Mouse (Mus musculus) CH12.LX (cell line): Measurements from ENCODE around the gene Igflr1. TPM values are rescaled to one million over a fixed set of nuclear protein-coding genes. Genes with fewer than 3 reads are reported as not detected.

ENCODE experiments used
- DNase-seq: peaks from one replicate; pipeline ENCODE4 v3.0.0-alpha.2; 2013; ENCODE audit errors: extremely low read depth
- H3K27ac ChIP-seq: 2 replicates; pipeline ENCODE4 v1.5.1; 2012; ENCODE audit warnings: low read depth, mild to moderate bottlenecking, control low read depth, moderate library complexity; ENCODE audit not compliant: insufficient read depth
- H3K27me3 ChIP-seq: replicated peaks from 2 replicates; pipeline ENCODE3; 2012; ENCODE audit warnings: inconsistent platforms
- H3K36me3 ChIP-seq, 2 experiments: replicated peaks in 1 of 2; 2 replicates each; pipeline versions ENCODE3 to v1.6.1; 2012; ENCODE audit warnings: inconsistent platforms in 1 of 2, low read length in 1 of 2, mild to moderate bottlenecking in 1 of 2, mixed read lengths in 1 of 2, moderate library complexity in 1 of 2; ENCODE audit not compliant: control insufficient read depth in 1 of 2, insufficient read depth in 1 of 2
- H3K4me1 ChIP-seq, 2 experiments: 2 replicates each; pipeline ENCODE4 v1.6.1; 2012; ENCODE audit warnings: inconsistent platforms in 1 of 2, moderate library complexity in 1 of 2; ENCODE audit not compliant: insufficient read depth in 2 of 2, control insufficient read depth in 1 of 2
- H3K4me2 ChIP-seq: 2 replicates; pipeline ENCODE4 v1.6.1; 2012; ENCODE audit warnings: low read depth, mild to moderate bottlenecking, control low read depth; ENCODE audit not compliant: poor library complexity, insufficient read depth, severe bottlenecking
- H3K4me3 ChIP-seq, 3 experiments: fragments of 150-350 bp in 1 of 3; sonication (generic) in 1 of 3; replicated peaks in 1 of 3; 2 replicates each; pipeline versions ENCODE3 to v1.5.1; 2011 to 2012; ENCODE audit warnings: low read depth in 2 of 3, low read length in 2 of 3, mild to moderate bottlenecking in 2 of 3, moderate library complexity in 2 of 3, control low read depth in 1 of 3, improper control_type of control experiment in 1 of 3, inconsistent platforms in 1 of 3, mixed read lengths in 1 of 3; ENCODE audit not compliant: poor library complexity in 1 of 3
- H3K79me2 ChIP-seq: replicated peaks from 2 replicates; pipeline ENCODE4 v1.6.1; 2012; ENCODE audit warnings: mild to moderate bottlenecking, moderate library complexity; ENCODE audit not compliant: control insufficient read depth, poor library complexity, insufficient read depth, severe bottlenecking; ENCODE audit errors: extremely low read depth
- H3K9ac ChIP-seq: 2 replicates; pipeline ENCODE4 v1.6.1; 2012; ENCODE audit warnings: low read depth, mild to moderate bottlenecking, control low read depth, moderate library complexity; ENCODE audit not compliant: insufficient read depth
- H3K9me3 ChIP-seq: replicated peaks from 2 replicates; pipeline ENCODE3; 2012; ENCODE audit warnings: low read length, inconsistent platforms, mixed read lengths
- BHLHE40 ChIP-seq: IDR thresholded peaks from 2 replicates; pipeline ENCODE4 v1.6.1; 2011; ENCODE audit warnings: mild to moderate bottlenecking, low read depth, low read length, improper control_type of control experiment
- CHD2 ChIP-seq: IDR thresholded peaks from 2 replicates; pipeline ENCODE4 v1.6.1; 2011; ENCODE audit warnings: low read length, improper control_type of control experiment
- CTCF ChIP-seq, 2 experiments: IDR thresholded peaks in 1 of 2; conservative IDR thresholded peaks in 1 of 2; 2 replicates each; pipeline ENCODE4 v1.5.1; 2011 to 2012; ENCODE audit warnings: low read depth in 2 of 2, low read length in 2 of 2, improper control_type of control experiment in 1 of 2, inconsistent platforms in 1 of 2, mild to moderate bottlenecking in 1 of 2, moderate library complexity in 1 of 2
- ELF1 ChIP-seq: IDR thresholded peaks from 2 replicates; pipeline ENCODE4 v1.6.1; 2014; ENCODE audit warnings: low read depth, mild to moderate bottlenecking, inconsistent platforms, low read length, improper control_type of control experiment
- EP300 ChIP-seq: IDR thresholded peaks from 2 replicates; pipeline ENCODE4 v1.6.1; 2011; ENCODE audit warnings: low read length, improper control_type of control experiment
- ETS1 ChIP-seq: conservative IDR thresholded peaks from 2 replicates; pipeline ENCODE4 v1.6.1; 2012; ENCODE audit warnings: low read depth, mild to moderate bottlenecking, inconsistent platforms, low read length, improper control_type of control experiment, moderate library complexity
- HCFC1 ChIP-seq: IDR thresholded peaks from 2 replicates; pipeline ENCODE4 v1.6.1; 2012; ENCODE audit warnings: low read depth, mild to moderate bottlenecking, inconsistent platforms, low read length, improper control_type of control experiment
- IRF4 ChIP-seq: IDR thresholded peaks from 2 replicates; pipeline ENCODE4 v1.6.1; 2014; ENCODE audit warnings: low read depth, mild to moderate bottlenecking, inconsistent platforms, low read length, improper control_type of control experiment
- JUN ChIP-seq: IDR thresholded peaks from 2 replicates; pipeline ENCODE4 v1.6.1; 2011; ENCODE audit warnings: low read depth, mild to moderate bottlenecking, low read length, improper control_type of control experiment, moderate library complexity; ENCODE audit not compliant: insufficient read depth
- JUND ChIP-seq: conservative IDR thresholded peaks from 2 replicates; pipeline ENCODE4 v1.6.1; 2011; ENCODE audit warnings: low read depth, low read length, improper control_type of control experiment
- MAX ChIP-seq: IDR thresholded peaks from 2 replicates; pipeline ENCODE4 v1.6.1; 2011; ENCODE audit warnings: low read length, improper control_type of control experiment
- MAZ ChIP-seq: IDR thresholded peaks from 2 replicates; pipeline ENCODE4 v1.6.1; 2012; ENCODE audit warnings: low read depth, mild to moderate bottlenecking, inconsistent platforms, low read length, improper control_type of control experiment, moderate library complexity
- MEF2A ChIP-seq: IDR thresholded peaks from 2 replicates; pipeline ENCODE4 v1.6.1; 2014; ENCODE audit warnings: low read depth, mild to moderate bottlenecking, inconsistent platforms, low read length, improper control_type of control experiment, borderline replicate concordance
- MXI1 ChIP-seq: IDR thresholded peaks from 2 replicates; pipeline ENCODE4 v1.6.1; 2011; ENCODE audit warnings: mild to moderate bottlenecking, low read depth, low read length, improper control_type of control experiment
- MYC ChIP-seq: IDR thresholded peaks from 2 replicates; pipeline ENCODE4 v1.6.1; 2011; ENCODE audit warnings: low read depth, mild to moderate bottlenecking, improper control_type of control experiment, low read length
- NELFE ChIP-seq: IDR thresholded peaks from 2 replicates; pipeline ENCODE4 v1.6.1; 2011; ENCODE audit warnings: low read depth, low read length, improper control_type of control experiment
- NRF1 ChIP-seq: IDR thresholded peaks from 2 replicates; pipeline ENCODE4 v1.6.1; 2014; ENCODE audit warnings: low read depth, mild to moderate bottlenecking, inconsistent platforms, low read length, improper control_type of control experiment, moderate library complexity
- POLR2A ChIP-seq: IDR thresholded peaks from 2 replicates; pipeline ENCODE4 v1.6.1; 2011; ENCODE audit warnings: low read depth, mild to moderate bottlenecking, improper control_type of control experiment, low read length
- POLR2AphosphoS2 ChIP-seq: IDR thresholded peaks from 2 replicates; pipeline ENCODE4 v1.6.1; 2011; ENCODE audit warnings: low read depth, low read length, improper control_type of control experiment
- RAD21 ChIP-seq: IDR thresholded peaks from 2 replicates; pipeline ENCODE4 v1.6.1; 2011; ENCODE audit warnings: low read depth, mild to moderate bottlenecking, low read length, improper control_type of control experiment, moderate library complexity
- RCOR1 ChIP-seq: conservative IDR thresholded peaks from 2 replicates; pipeline ENCODE4 v1.6.1; 2012; ENCODE audit warnings: low read depth, mild to moderate bottlenecking, inconsistent platforms, low read length, improper control_type of control experiment
- SIN3A ChIP-seq: IDR thresholded peaks from 2 replicates; pipeline ENCODE4 v1.6.1; 2012; ENCODE audit warnings: low read length, improper control_type of control experiment, inconsistent platforms
- SMC3 ChIP-seq: IDR thresholded peaks from 2 replicates; pipeline ENCODE4 v1.6.1; 2011; ENCODE audit warnings: low read depth, low read length, improper control_type of control experiment
- TCF12 ChIP-seq: IDR thresholded peaks from 2 replicates; pipeline ENCODE4 v1.6.1; 2014; ENCODE audit warnings: low read depth, mild to moderate bottlenecking, inconsistent platforms, low read length, improper control_type of control experiment
- UBTF ChIP-seq: IDR thresholded peaks from 2 replicates; pipeline ENCODE4 v1.6.1; 2012; ENCODE audit warnings: low read depth, mild to moderate bottlenecking, inconsistent platforms, low read length, improper control_type of control experiment, moderate library complexity
- ZC3H11A ChIP-seq: IDR thresholded peaks from 2 replicates; pipeline ENCODE4 v1.6.1; 2012; ENCODE audit warnings: low read depth, mild to moderate bottlenecking, inconsistent platforms, low read length, improper control_type of control experiment
- ZNF384 ChIP-seq: IDR thresholded peaks from 2 replicates; pipeline ENCODE4 v1.6.1; 2012; ENCODE audit warnings: low read depth, low read length, improper control_type of control experiment, inconsistent platforms
- dilution Hi-C: fragments of 300-500 bp; cut with MboI; formaldehyde crosslinking; loops from 2 replicates; pipeline ENCODE4 v1.14.3; 2020; ENCODE audit warnings: low sequenced_read_pairs; ENCODE audit not compliant: extremely low pct_unique_long_range_greater_than_20kb, extremely low pct_ligation_motif_present
- in situ Hi-C: fragments of 300-500 bp; cut with MboI; formaldehyde crosslinking; loops from 3 replicates; pipeline ENCODE4 v1.14.3; 2019; ENCODE audit warnings: low sequenced_read_pairs, low pct_ligation_motif_present, low pct_unique_long_range_greater_than_20kb, mixed read lengths
- polyA plus RNA-seq: library from polyadenylated mRNA; unstranded; fragments of >175 nt; gene quantifications from 2 replicates; pipeline ENCODE4 v1.2.1, GENCODE M21; 2012; ENCODE audit warnings: low read depth; ENCODE audit not compliant: insufficient read length
- total RNA-seq, 2 experiments: library from RNA; depleted of rRNA; stranded (reverse); fragments of 300-350 nt in 1 of 2; fragments of >200 nt in 1 of 2; gene quantifications; 2 replicates each; pipeline ENCODE4 v1.2.3; 2012 to 2014

The Igflr1 gene
- total and polyA plus RNA-seq, 3 experiments = 1.3 TPM; not detected in 2

GRCm38 (mm10) chr7:30607706-30608309 is 42.6 kb downstream of the Igflr1 start:
- Histone ChIP-seq H3K4me3 (no peak overlapping the region), H3K4me2 (no peak overlapping the region), H3K79me2 (peaks cover 3% of the 10 kb centered on the region), H3K27me3 (no peaks in the 10 kb centered on the region), H3K36me3 (peaks cover 0 to 26% of the 10 kb centered on the region in 2 experiments), H3K9me3 (no peaks in the 10 kb centered on the region), H3K9ac (no peak overlapping the region), H3K27ac (no peak overlapping the region), H3K4me1 (peaks cover 23 to 29% of the 10 kb centered on the region in 2 experiments)
- in situ Hi-C loops = loop anchor here (5.0 kb wide), 1 partner anchor 51 kb away; the partner anchor contains the start of gene Lin37
- peak; percentile 39 for TF ChIP-seq HCFC1
- TF ChIP-seq CHD2 = peak; percentile 80
- no peak for TF ChIP-seq RCOR1
- peak; percentile 63; the same call in 1 of the 2 replicates for TF ChIP-seq IRF4
- no peak for TF ChIP-seq POLR2AphosphoS2
- peak; percentile 51; the same call in 1 of the 2 replicates for TF ChIP-seq MEF2A
- peak; percentile 68 to 95 for TF ChIP-seq CTCF (conservative IDR thresholded peaks at IDR 0.05 in 1 of 2, IDR thresholded peaks at IDR 0.05 in 1 of 2; ENCODE audit: low read depth in 2 of 2, low read length in 2 of 2)
- peak; percentile 97 for TF ChIP-seq SMC3
- peak; percentile 75; the same call in 1 of the 2 replicates for TF ChIP-seq MYC
- TF ChIP-seq NRF1 = 0 out of 2 replicates have a peak, but pooled peaks have one; percentile 23
- 0 out of 2 replicates have a peak, but pooled peaks have one; percentile 9 for TF ChIP-seq EP300
- TF ChIP-seq TCF12 = 0 out of 2 replicates have a peak, but pooled peaks have one; percentile 31
- TF ChIP-seq MAX = peak; percentile 56; the same call in 1 of the 2 replicates
- no peak for TF ChIP-seq ETS1
- peak; percentile 99 for TF ChIP-seq MAZ
- 0 out of 2 replicates have a peak, but pooled peaks have one; percentile 33 for TF ChIP-seq BHLHE40
- TF ChIP-seq NELFE = peak; percentile 63; the same call in 1 of the 2 replicates
- TF ChIP-seq MXI1 = 0 out of 2 replicates have a peak, but pooled peaks have one; percentile 30
- no peak for TF ChIP-seq ZNF384
- TF ChIP-seq RAD21 = peak; percentile 96
- TF ChIP-seq JUN = no peak
- TF ChIP-seq UBTF = no peak
- TF ChIP-seq POLR2A = no peak
- TF ChIP-seq JUND = peak; percentile 35; the same call in 1 of the 2 replicates
- peak; percentile 91 for TF ChIP-seq ZC3H11A
- TF ChIP-seq ELF1 = peak; percentile 45
- TF ChIP-seq SIN3A = peak; percentile 75
- TF ChIP-seq, all 38 proteins: peak for 20
- peak; percentile 85 for DNase-seq
- dilution Hi-C loops = no loop called here
